Mouse (Mus musculus): ENCODE measurements around the gene Robo1. TPM values are rescaled to one million over a fixed set of nuclear protein-coding genes. Genes with fewer than 3 reads are reported as not detected.

The Robo1 gene
- 74.4 TPM in 1 of 2 replicates, not detected in the other for polyA plus RNA-seq (2012; ENCODE audit: insufficient read depth, insufficient read length, low replicate concordance, missing spikeins)

DNA sequence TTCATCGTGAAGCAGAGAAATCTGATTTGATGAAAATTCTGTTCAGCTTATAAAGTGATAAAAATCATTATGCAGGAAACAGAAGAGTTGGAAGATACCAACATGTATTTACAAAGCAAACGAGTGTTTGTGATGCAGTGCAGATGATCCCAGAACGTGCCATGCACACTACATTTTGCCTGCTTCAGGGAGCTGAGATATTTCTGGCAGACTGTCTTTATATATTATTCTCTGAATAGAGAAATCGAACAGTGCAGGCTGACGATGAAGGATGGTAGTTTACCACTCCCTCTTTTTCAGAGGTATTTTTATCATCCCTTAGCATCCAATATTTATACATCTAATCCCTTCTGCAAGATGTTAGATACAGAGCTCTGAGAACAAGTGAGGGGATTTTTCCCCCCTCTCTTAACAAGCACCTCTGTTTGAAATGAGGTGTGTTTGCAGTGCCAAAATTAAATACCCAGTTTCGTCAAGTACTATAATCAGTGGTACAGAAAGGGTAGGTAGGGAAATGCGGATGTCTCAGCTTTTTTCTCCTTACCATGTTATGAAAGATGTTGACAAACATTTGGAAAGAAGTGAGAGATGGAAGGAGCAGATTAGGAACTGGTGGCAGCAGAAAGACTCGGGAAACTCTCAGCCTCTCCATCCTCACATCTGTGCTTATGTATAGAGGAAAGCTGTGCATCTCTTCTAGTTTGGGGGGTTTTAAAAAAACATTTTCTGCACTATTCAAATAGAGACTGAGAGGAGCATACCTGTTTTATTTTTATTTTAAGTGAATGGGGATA is at the start of gene Robo1:
Robo1 (plus strand) TSS at position 770 of the 794 bp plus-strand sequence.
- TF ChIP-seq CTCF (IDR thresholded peaks at IDR 0.05; ENCODE audit: insufficient read depth, low read depth, low read length), result no peak
- TF ChIP-seq POLR2A (IDR thresholded peaks at IDR 0.05; ENCODE audit: insufficient read depth, low read depth, low read length), result no peak
- WGBS, result 32% methylated on average over 8 of the region's 8 CpGs
- Histone ChIP-seq H3K4me1 (ENCODE audit: control insufficient read depth, insufficient read depth, low read length) (no peaks in the 10 kb centered on the region), H3K27ac (ENCODE audit: insufficient read depth, low read depth, low read length) (no peak within 1 kb of the TSS), H3K4me3 (ENCODE audit: insufficient read depth, low read depth, low read length) (no peak within 1 kb of the TSS)

DNA sequence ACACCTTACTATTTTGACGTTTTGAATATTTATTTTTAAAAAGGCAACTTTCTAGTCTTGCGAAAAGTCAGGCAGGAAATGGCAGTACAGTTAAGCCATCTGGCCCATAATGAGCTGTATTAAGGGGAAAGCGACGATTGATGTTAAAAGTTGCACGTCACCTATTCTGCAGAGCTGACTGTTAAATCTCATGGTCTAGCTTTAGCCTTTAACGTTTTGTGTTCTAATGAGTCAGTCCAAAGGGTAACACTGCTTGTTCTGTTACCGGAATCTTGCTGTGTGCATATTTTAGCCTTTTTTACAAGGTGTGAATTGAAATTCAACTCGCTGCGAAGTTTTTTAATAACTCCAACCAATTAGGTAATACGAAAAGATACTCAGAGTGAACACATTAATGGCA is 40.3 kb upstream of the Robo1 start:
- 81% methylated on average over 10 of the region's 10 CpGs for WGBS
- Histone ChIP-seq H3K4me3 (ENCODE audit: insufficient read depth, low read depth, low read length) (no peak overlapping the region), H3K4me1 (ENCODE audit: control insufficient read depth, insufficient read depth, low read length) (no peaks in the 10 kb centered on the region), H3K27ac (ENCODE audit: insufficient read depth, low read depth, low read length) (no peak overlapping the region)
- TF ChIP-seq POLR2A (IDR thresholded peaks at IDR 0.05; ENCODE audit: insufficient read depth, low read depth, low read length) (no peak), CTCF (IDR thresholded peaks at IDR 0.05; ENCODE audit: insufficient read depth, low read depth, low read length) (no peak)

DNA sequence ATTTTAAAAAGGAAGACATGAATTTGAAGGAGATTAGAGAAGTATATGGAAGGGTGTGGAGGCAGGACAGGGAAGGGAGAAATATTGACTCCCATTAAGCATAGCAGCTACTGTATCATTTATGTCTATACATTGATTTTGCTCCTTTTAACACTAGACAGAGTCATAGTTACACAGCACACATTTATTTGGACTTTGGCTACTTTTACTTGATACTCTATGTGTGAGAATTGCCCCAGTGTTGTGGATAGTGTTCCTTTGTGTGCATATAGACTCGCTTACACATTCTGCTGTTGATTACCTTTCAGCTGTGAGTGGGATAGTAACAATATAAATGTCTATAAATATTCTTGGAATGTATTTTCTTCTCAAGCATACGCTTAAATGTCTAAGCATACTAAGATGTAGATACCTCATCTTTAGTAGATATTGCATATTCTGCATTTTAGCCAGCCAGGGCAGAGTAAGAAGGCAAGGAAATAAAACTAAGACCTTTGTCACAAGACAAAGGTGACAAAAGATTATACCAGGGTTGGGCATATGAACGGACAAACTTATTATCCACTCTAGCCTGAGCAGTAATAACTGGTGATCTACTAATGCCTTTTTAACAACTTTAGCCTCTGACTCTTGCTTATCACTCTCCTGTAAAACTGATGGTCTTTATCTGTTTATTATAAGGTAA is 31.6 kb upstream of the Robo1 start:
- no peak overlapping the region for H3K27ac ChIP-seq (ENCODE audit: insufficient read depth, low read depth, low read length)
- no peak overlapping the region for H3K4me3 ChIP-seq (ENCODE audit: insufficient read depth, low read depth, low read length)
- H3K4me1 ChIP-seq (ENCODE audit: control insufficient read depth, insufficient read depth, low read length), result no peaks in the 10 kb centered on the region
- no peak for TF ChIP-seq POLR2A (IDR thresholded peaks at IDR 0.05; ENCODE audit: insufficient read depth, low read depth, low read length)
- no peak for TF ChIP-seq CTCF (IDR thresholded peaks at IDR 0.05; ENCODE audit: insufficient read depth, low read depth, low read length)
- 91% methylated on average over 3 of the region's 3 CpGs for WGBS

DNA sequence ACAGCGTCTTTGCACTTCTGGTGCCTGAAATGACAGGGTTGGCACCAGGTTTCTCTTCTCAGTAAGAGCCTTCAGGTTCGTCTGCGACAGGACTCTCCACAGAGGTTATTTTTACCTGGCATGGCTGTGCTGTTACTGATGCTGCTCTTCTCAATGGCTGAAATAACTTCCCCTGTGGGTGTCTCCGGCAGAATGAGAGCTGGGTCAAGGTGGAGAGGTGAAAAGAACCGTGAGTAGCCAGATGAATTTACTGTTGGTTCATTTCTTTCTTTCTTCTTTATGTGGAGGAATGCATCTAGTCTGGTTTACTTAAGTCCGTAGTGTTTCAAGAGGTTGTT is 194 bp downstream of the Robo1 start:
- Histone ChIP-seq H3K4me3 (ENCODE audit: insufficient read depth, low read depth, low read length) (no peak overlapping the region), H3K27ac (ENCODE audit: insufficient read depth, low read depth, low read length) (no peak overlapping the region), H3K4me1 (ENCODE audit: control insufficient read depth, insufficient read depth, low read length) (no peaks in the 10 kb centered on the region)
- no peak for TF ChIP-seq CTCF (IDR thresholded peaks at IDR 0.05; ENCODE audit: insufficient read depth, low read depth, low read length)
- TF ChIP-seq POLR2A (IDR thresholded peaks at IDR 0.05; ENCODE audit: insufficient read depth, low read depth, low read length), result no peak
- 70% methylated on average over 6 of the region's 6 CpGs for WGBS

DNA sequence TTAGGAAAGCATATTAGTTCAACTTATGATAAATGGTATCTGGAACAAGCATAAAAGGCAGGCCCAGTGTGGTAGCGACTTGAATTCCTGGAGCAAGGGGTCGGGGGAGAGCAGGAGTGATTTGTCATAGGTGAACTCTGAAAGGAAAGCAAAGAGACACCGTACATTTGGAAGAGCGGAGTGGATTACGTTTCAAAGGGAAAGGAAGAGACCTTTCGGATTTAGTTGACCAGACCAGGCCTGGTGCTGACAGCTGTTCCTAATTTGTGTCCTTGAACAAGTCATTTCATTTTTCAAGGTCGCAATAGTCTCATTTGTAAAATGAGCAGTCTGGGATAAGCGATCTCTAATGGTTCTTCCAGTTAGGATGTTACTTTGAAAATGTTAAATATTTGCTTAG is 19.2 kb downstream of the Robo1 start:
- Histone ChIP-seq H3K4me3 (ENCODE audit: insufficient read depth, low read depth, low read length) (no peak overlapping the region), H3K4me1 (ENCODE audit: control insufficient read depth, insufficient read depth, low read length) (no peaks in the 10 kb centered on the region), H3K27ac (ENCODE audit: insufficient read depth, low read depth, low read length) (no peak overlapping the region)
- no peak for TF ChIP-seq POLR2A (IDR thresholded peaks at IDR 0.05; ENCODE audit: insufficient read depth, low read depth, low read length)
- TF ChIP-seq CTCF (IDR thresholded peaks at IDR 0.05; ENCODE audit: insufficient read depth, low read depth, low read length), result no peak
- WGBS, result 91% methylated on average over 8 of the region's 8 CpGs

DNA sequence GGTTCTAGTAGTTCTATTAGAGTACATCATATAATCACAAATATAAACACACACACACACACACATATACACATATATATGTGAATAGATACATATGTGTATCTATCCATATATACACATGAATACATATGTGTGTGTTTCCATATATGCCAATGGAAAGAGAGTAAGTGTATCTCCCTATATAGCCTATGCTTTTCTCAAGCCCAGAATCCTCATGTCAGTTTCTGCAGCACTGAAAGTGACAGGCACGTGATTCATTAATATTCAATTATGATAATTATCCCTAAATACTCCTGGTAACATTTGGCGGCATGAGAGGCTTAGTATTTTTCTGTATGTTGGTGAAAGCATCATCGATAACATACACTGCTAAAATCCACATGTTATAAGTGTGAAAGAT is 20.5 kb downstream of the Robo1 start:
- Histone ChIP-seq H3K4me1 (ENCODE audit: control insufficient read depth, insufficient read depth, low read length) (no peaks in the 10 kb centered on the region), H3K4me3 (ENCODE audit: insufficient read depth, low read depth, low read length) (no peak overlapping the region), H3K27ac (ENCODE audit: insufficient read depth, low read depth, low read length) (no peak overlapping the region)
- TF ChIP-seq CTCF (IDR thresholded peaks at IDR 0.05; ENCODE audit: insufficient read depth, low read depth, low read length) (no peak), POLR2A (IDR thresholded peaks at IDR 0.05; ENCODE audit: insufficient read depth, low read depth, low read length) (no peak)
- 57% methylated on average over 3 of the region's 3 CpGs for WGBS

DNA sequence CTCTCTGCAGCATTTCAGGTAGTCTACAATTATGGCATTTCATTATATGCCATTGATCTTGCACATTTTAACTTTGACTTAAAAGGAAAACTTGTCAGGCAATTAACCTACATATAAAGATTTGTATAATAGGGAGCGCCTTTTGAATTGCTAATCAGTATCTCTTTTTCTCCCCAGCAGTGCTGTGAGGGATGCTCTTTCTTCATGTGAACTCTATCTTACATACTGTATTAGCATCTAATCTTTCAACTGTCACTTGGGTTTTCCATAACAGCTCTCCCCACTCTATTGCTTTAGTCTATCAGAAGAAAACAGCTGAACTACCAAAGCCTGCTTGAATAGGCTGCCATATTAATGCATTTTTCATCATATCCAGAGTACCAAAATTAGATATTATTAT is 29.7 kb downstream of the Robo1 start:
- 100% methylated on average over 1 of the region's 1 CpGs for WGBS
- no peak for TF ChIP-seq POLR2A (IDR thresholded peaks at IDR 0.05; ENCODE audit: insufficient read depth, low read depth, low read length)
- no peak for TF ChIP-seq CTCF (IDR thresholded peaks at IDR 0.05; ENCODE audit: insufficient read depth, low read depth, low read length)
- H3K4me1 ChIP-seq (ENCODE audit: control insufficient read depth, insufficient read depth, low read length), result no peaks in the 10 kb centered on the region
- no peak overlapping the region for H3K27ac ChIP-seq (ENCODE audit: insufficient read depth, low read depth, low read length)
- H3K4me3 ChIP-seq (ENCODE audit: insufficient read depth, low read depth, low read length), result no peak overlapping the region

DNA sequence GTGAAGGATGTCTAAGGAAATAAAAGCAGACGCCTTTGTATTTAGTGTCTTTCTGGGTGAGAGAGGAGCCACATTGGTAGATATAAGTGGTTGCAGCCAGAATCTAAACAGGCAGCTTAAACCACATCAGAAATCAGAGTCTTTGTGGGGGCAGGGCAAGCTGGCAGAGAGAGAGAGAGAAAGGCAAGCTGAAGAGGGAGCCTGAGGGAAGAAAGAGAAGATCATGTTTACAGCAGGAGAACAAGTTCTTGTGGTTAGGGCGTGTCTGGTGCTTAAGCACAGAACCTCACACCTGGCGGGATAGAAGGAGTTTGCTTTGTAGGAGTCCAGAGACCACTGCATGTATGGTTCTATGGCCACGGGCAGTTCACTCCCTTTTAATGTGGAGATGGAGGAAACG is 42.3 kb downstream of the Robo1 start:
- Histone ChIP-seq H3K4me1 (ENCODE audit: control insufficient read depth, insufficient read depth, low read length) (no peaks in the 10 kb centered on the region), H3K27ac (ENCODE audit: insufficient read depth, low read depth, low read length) (no peak overlapping the region), H3K4me3 (ENCODE audit: insufficient read depth, low read depth, low read length) (no peak overlapping the region)
- TF ChIP-seq CTCF (IDR thresholded peaks at IDR 0.05; ENCODE audit: insufficient read depth, low read depth, low read length) (no peak), POLR2A (IDR thresholded peaks at IDR 0.05; ENCODE audit: insufficient read depth, low read depth, low read length) (no peak)
- WGBS, result 78% methylated on average over 5 of the region's 5 CpGs
